Mouse (Mus musculus) limb, embryonic 14.5 days (tissue): ENCODE data around the gene Vamp8. TPM values are rescaled to one million over a fixed set of nuclear protein-coding genes. Genes with fewer than 3 reads are reported as not detected.

ENCODE experiments used
- ATAC-seq: fragments of 200-750 bp; cut with Nextera tagmentation; 2 replicates; pipeline ENCODE4 v1.8.0; 2017; ENCODE audit warnings: low read depth, moderate number of reproducible peaks, moderate TSS enrichment; ENCODE audit not compliant: low FRiP score
- DNase-seq: peaks from one replicate; pipeline ENCODE4 v3.0.0-alpha.2; 2015; ENCODE audit warnings: low spot score
- H3K27ac ChIP-seq: fragments of 300-500 bp; sonication (generic); replicated peaks from 2 replicates; pipeline ENCODE4 v1.5.1; 2014; ENCODE audit warnings: low read depth, mild to moderate bottlenecking, low read length, moderate library complexity, mixed read lengths
- H3K27me3 ChIP-seq: fragments of 300-500 bp; sonication (generic); 2 replicates; pipeline ENCODE4 v1.6.1; 2014; ENCODE audit warnings: low read length, mixed read lengths; ENCODE audit not compliant: control insufficient read depth, insufficient read depth
- H3K36me3 ChIP-seq: fragments of 300-500 bp; sonication (generic); 2 replicates; pipeline ENCODE4 v1.6.1; 2014; ENCODE audit warnings: mild to moderate bottlenecking, low read length, moderate library complexity, mixed read lengths; ENCODE audit not compliant: control insufficient read depth, insufficient read depth
- H3K4me1 ChIP-seq: fragments of 300-500 bp; sonication (generic); 2 replicates; pipeline ENCODE4 v1.6.1; 2014; ENCODE audit warnings: antibody characterized with exemption, low read length, mixed read lengths; ENCODE audit not compliant: control insufficient read depth, insufficient read depth
- H3K4me2 ChIP-seq: fragments of 300-500 bp; sonication (generic); replicated peaks from 2 replicates; pipeline ENCODE4 v1.6.1; 2014; ENCODE audit warnings: low read depth, mild to moderate bottlenecking, low read length, moderate library complexity; ENCODE audit not compliant: severe bottlenecking
- H3K4me3 ChIP-seq: fragments of 300-500 bp; sonication (generic); replicated peaks from 2 replicates; pipeline ENCODE4 v1.5.1; 2014; ENCODE audit warnings: low read length
- H3K9ac ChIP-seq: fragments of 300-500 bp; sonication (generic); 2 replicates; pipeline ENCODE4 v1.6.1; 2014; ENCODE audit warnings: mild to moderate bottlenecking, low read depth, low read length, moderate library complexity; ENCODE audit not compliant: severe bottlenecking
- H3K9me3 ChIP-seq: fragments of 300-500 bp; sonication (generic); 2 replicates; pipeline ENCODE4 v1.6.1; 2016; ENCODE audit warnings: low read length; ENCODE audit not compliant: control insufficient read depth
- POLR2A ChIP-seq: fragments of 200-500 bp; IDR thresholded peaks from 2 replicates; pipeline ENCODE4 v1.8.0; 2012; ENCODE audit warnings: inconsistent platforms, mild to moderate bottlenecking, moderate library complexity, borderline replicate concordance; ENCODE audit not compliant: insufficient read depth, insufficient read length; ENCODE audit errors: extremely low read depth
- WGBS: fragments of 180-500 bp; shearing (Covaris S2); extraction: QIAGEN DNeasy Blood & Tissue Kit; methylation state at CpG from one replicate; pipeline ENCODE4 v1.1.7; 2014; 5-methylcytosine and 5-hydroxymethylcytosine counted together
- polyA plus RNA-seq, 2 experiments: library from polyadenylated mRNA; depleted of rRNA in 1 of 2; stranded (reverse) in 1 of 2; unstranded in 1 of 2; fragments of >200 nt; fragmentation: Nextera tagmentation in 1 of 2; extraction: Ambion mirVana in 1 of 2; gene quantifications; 2 replicates each; pipeline versions ENCODE4 v1.2.1 to v1.2.3; 2012 to 2014

Gene Vamp8
- polyA plus RNA-seq, 2 experiments: 125 to 173 TPM

GRCm38 (mm10) chr6:72419806-72420205 lies 29.3 kb upstream of the Vamp8 start:
- Histone ChIP-seq H3K4me3 (no peak overlapping the region), H3K4me2 (no peak overlapping the region), H3K4me1 (peaks cover 10% of the 10 kb centered on the region), H3K27ac (0 out of 2 replicates have a peak overlapping the region, but pooled peaks have one; percentile 19), H3K36me3 (peaks cover 74% of the 10 kb centered on the region), H3K9ac (no peak overlapping the region), H3K9me3 (no peaks in the 10 kb centered on the region), H3K27me3 (no peaks in the 10 kb centered on the region)
- DNase-seq (no peak), ATAC-seq (no peak)
- WGBS: 95% methylated on average over 1 of the region's 1 CpGs
- TF ChIP-seq POLR2A: no peak

- Histone ChIP-seq H3K4me3 (no peak overlapping the region), H3K9me3 (no peaks in the 10 kb centered on the region), H3K27ac (no peak overlapping the region), H3K4me1 (peaks cover 11% of the 10 kb centered on the region), H3K36me3 (peaks cover 59% of the 10 kb centered on the region), H3K27me3 (no peaks in the 10 kb centered on the region), H3K9ac (no peak overlapping the region), H3K4me2 (no peak overlapping the region)
- WGBS: 95% methylated on average over 4 of the region's 4 CpGs
- DNase-seq: no peak
- no peak for ATAC-seq
- TF ChIP-seq POLR2A: no peak
Measured at GRCm38 (mm10) chr6:72418279-72418678, 27.8 kb upstream of the Vamp8 start.

GRCm38 (mm10) chr6:72415964-72416772 lies 25.7 kb upstream of the Vamp8 start:
- 84% methylated on average over 7 of the region's 7 CpGs for WGBS
- Histone ChIP-seq H3K4me3 (0 out of 2 replicates have a peak overlapping the region, but pooled peaks have one; percentile 2), H3K27ac (no peak overlapping the region), H3K9me3 (no peaks in the 10 kb centered on the region), H3K4me2 (0 out of 2 replicates have a peak overlapping the region, but pooled peaks have one; percentile 18), H3K9ac (0 out of 2 replicates have a peak overlapping the region, but pooled peaks have one; percentile 25), H3K27me3 (no peaks in the 10 kb centered on the region), H3K4me1 (peaks cover 11% of the 10 kb centered on the region), H3K36me3 (peaks cover 41% of the 10 kb centered on the region)
- ATAC-seq (no peak), DNase-seq (no peak)
- TF ChIP-seq POLR2A: no peak

GRCm38 (mm10) chr6:72415181-72415580 lies 24.7 kb upstream of the Vamp8 start:
- TF ChIP-seq POLR2A: no peak
- ATAC-seq (no peak), DNase-seq (no peak)
- H3K4me2 ChIP-seq: peak overlapping the region; percentile 78
- H3K36me3 ChIP-seq: peaks cover 31% of the 10 kb centered on the region
- no peak overlapping the region for H3K27ac ChIP-seq
- peak overlapping the region; percentile 75 for H3K4me3 ChIP-seq
- H3K9ac ChIP-seq: peak overlapping the region; percentile 86
- no peaks in the 10 kb centered on the region for H3K27me3 ChIP-seq
- H3K4me1 ChIP-seq: peaks cover 11% of the 10 kb centered on the region
- 87% methylated on average over 5 of the region's 5 CpGs for WGBS
- no peaks in the 10 kb centered on the region for H3K9me3 ChIP-seq

GRCm38 (mm10) chr6:72414076-72414756 lies 23.7 kb upstream of the Vamp8 start, which contains the start of gene Ggcx:
Ggcx (plus strand) TSS chr6:72414308.
- Histone ChIP-seq H3K27me3 (no peaks in the 10 kb centered on the region), H3K4me2 (peak within 1 kb of the TSS; percentile 78), H3K4me3 (peak within 1 kb of the TSS; percentile 75), H3K4me1 (peaks cover 11% of the 10 kb centered on the region), H3K9me3 (no peaks in the 10 kb centered on the region), H3K36me3 (peaks cover 22% of the 10 kb centered on the region), H3K9ac (peak within 1 kb of the TSS; percentile 86), H3K27ac (peak within 1 kb of the TSS; percentile 27)
- WGBS: 2% methylated on average over 33 of the region's 33 CpGs
- ATAC-seq (peak; percentile 96), DNase-seq (peak; percentile 96)
- 0 out of 2 replicates have a peak, but pooled peaks have one; percentile 63 for TF ChIP-seq POLR2A
